Mouse (Mus musculus) lung, postnatal 0 days (tissue): Measurements from ENCODE around the gene Hip1r.

ENCODE experiments used
- CTCF ChIP-seq: IDR thresholded peaks from 2 replicates; pipeline ENCODE4 v1.5.1; 2016; ENCODE audit warnings: antibody characterized with exemption, mild to moderate bottlenecking
- EP300 ChIP-seq: IDR thresholded peaks from 2 replicates; pipeline ENCODE4 v1.6.1; 2016; ENCODE audit warnings: antibody characterized with exemption, mild to moderate bottlenecking, control low read depth

DNA sequence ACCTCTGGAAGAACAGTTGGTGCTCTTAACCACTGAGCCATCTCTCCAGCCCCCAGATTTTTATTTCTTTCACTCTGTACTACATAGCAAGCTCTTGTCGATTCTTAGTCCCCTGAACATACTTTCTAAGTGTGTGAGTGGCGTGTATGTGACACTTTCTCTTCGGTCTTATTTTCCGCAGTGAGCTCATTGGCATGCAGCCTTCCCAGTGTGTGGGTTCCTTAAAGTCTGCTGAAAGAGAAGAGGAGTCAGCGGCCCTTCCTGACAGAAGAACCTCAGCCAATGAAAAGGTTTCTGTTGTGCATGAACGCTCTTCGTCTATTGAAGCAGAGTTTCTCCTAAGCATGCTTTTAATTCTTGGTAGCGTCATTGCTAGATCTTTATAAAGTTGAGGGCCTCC lies 16.2 kb upstream of the Hip1r start:
- TF ChIP-seq CTCF: no peak
- TF ChIP-seq EP300: no peak
